Mouse (Mus musculus): ENCODE data around the gene Rsg1.

GRCm38 (mm10) chr4:141236856-141237255, 23.1 kb downstream of the Rsg1 start:
- TF ChIP-seq EP300 (IDR thresholded peaks at IDR 0.05; ENCODE audit: low read depth) (no peak), CTCF (IDR thresholded peaks at IDR 0.05; ENCODE audit: low read depth) (no peak)
